Comparison of ENCODE assay signal across 7 mouse cellular contexts in genomic region chr2:84632999-84633398, GRCm38 (mm10). TPM values are rescaled to one million over a fixed set of nuclear protein-coding genes. Genes with fewer than 3 reads are reported as not detected.
A peak's percentile ranks its signal among the peaks of the same experiment; 100 is the strongest.
DNase-seq lines count a peak whose midpoint lies in the region; ATAC-seq and TF ChIP-seq lines count a peak whose summit lies in the region.

No protein-coding gene starts in this region.

- H3K9me3 ChIP-seq in kidney, postnatal 0 days (replicated peaks; ENCODE audit: low read length) = no peaks in the 10 kb centered on the region
- no peaks in the 10 kb centered on the region for H3K9me3 ChIP-seq in stomach, embryonic 14.5 days (ENCODE audit: control insufficient read depth, low read depth, low read length)

- H3K27me3 ChIP-seq in kidney, postnatal 0 days (ENCODE audit: insufficient read depth, low read length) = no peaks in the 10 kb centered on the region
- H3K27me3 ChIP-seq in stomach, embryonic 14.5 days (ENCODE audit: control insufficient read depth, insufficient read depth, low read length) = no peaks in the 10 kb centered on the region

- DNase-seq in ovary, postnatal 36 days (ENCODE audit: low spot score) = peak; percentile 36
- no peak for DNase-seq in ovary, postnatal 10 days (ENCODE audit: low spot score)
- peak; percentile 46 for DNase-seq in embryo, embryonic 11 days
- DNase-seq in kidney, postnatal 0 days (ENCODE audit: low spot score) = peak; percentile 53
- DNase-seq in cerebellum, adult 8-10 months = no peak
- DNase-seq in cerebellum, postnatal 36 days = no peak

- peaks cover 56% of the 10 kb centered on the region for H3K4me1 ChIP-seq in kidney, postnatal 0 days (replicated peaks; ENCODE audit: insufficient read depth, low read length)
- H3K4me1 ChIP-seq in stomach, embryonic 14.5 days (ENCODE audit: control insufficient read depth, insufficient read depth, low read length) = peaks cover 56% of the 10 kb centered on the region

- 0 out of 2 replicates have a peak overlapping the region, but pooled peaks have one; percentile 4 for H3K4me3 ChIP-seq in kidney, postnatal 0 days (replicated peaks; ENCODE audit: low read depth, low read length)
- no peak overlapping the region for H3K4me3 ChIP-seq in stomach, embryonic 14.5 days (ENCODE audit: low read depth, low read length)

- ATAC-seq in kidney, postnatal 0 days (replicated peaks; ENCODE audit: low FRiP score, low read depth) = no peak
- peak; percentile 60 for ATAC-seq in stomach, embryonic 14.5 days (ENCODE audit: insufficient number of reproducible peaks, insufficient read depth, low FRiP score, low read depth)

- H3K4me2 ChIP-seq in kidney, postnatal 0 days (ENCODE audit: low read length) = peak overlapping the region; percentile 41
- peak overlapping the region; percentile 22; the same call in 1 of the 2 replicates for H3K4me2 ChIP-seq in stomach, embryonic 14.5 days (replicated peaks; ENCODE audit: low read depth, low read length)

- H3K9ac ChIP-seq in kidney, postnatal 0 days (ENCODE audit: low read depth, low read length) = no peak overlapping the region
- H3K9ac ChIP-seq in stomach, embryonic 14.5 days (replicated peaks; ENCODE audit: low read depth, low read length) = no peak overlapping the region

- 0 out of 2 replicates have a peak, but pooled peaks cover 3% of the 10 kb centered on the region for H3K36me3 ChIP-seq in kidney, postnatal 0 days (ENCODE audit: insufficient read depth, low read length)
- H3K36me3 ChIP-seq in stomach, embryonic 14.5 days (ENCODE audit: control insufficient read depth, insufficient read depth, low read length) = no peaks in the 10 kb centered on the region

- 0% methylated on average over 3 of the region's 3 CpGs for WGBS in kidney, postnatal 0 days
- WGBS in stomach, embryonic 14.5 days = 7% methylated on average over 3 of the region's 3 CpGs

- TF ChIP-seq CTCF in kidney, postnatal 0 days (IDR thresholded peaks at IDR 0.05; ENCODE audit: low read depth) = no peak

- H3K27ac ChIP-seq in kidney, postnatal 0 days = peak overlapping the region; percentile 78
- H3K27ac ChIP-seq in stomach, embryonic 14.5 days (ENCODE audit: low read length) = peak overlapping the region; percentile 80

RNA-seq across cellular contexts. Expression of gene Ctnnd1, which starts 17.6 kb away (rescaled TPM):
- polyA plus RNA-seq in kidney, postnatal 0 days (2015; fragmentation: Nextera tagmentation; extraction: Ambion mirVana) = 35.0 and 37.4 TPM in 2 replicates
- polyA plus RNA-seq in stomach, embryonic 14.5 days (2014; fragmentation: Nextera tagmentation; extraction: Ambion mirVana) = 63.5 and 68.2 TPM in 2 replicates

RNA-seq across cellular contexts. Expression of gene Btbd18, which starts 25.9 kb away (rescaled TPM):
- polyA plus RNA-seq in kidney, postnatal 0 days (2015; fragmentation: Nextera tagmentation; extraction: Ambion mirVana) = 0.09 and 0.18 TPM in 2 replicates
- polyA plus RNA-seq in stomach, embryonic 14.5 days (2014; fragmentation: Nextera tagmentation; extraction: Ambion mirVana) = 0.39 and 0.45 TPM in 2 replicates

RNA-seq across cellular contexts. Expression of gene Selenoh, which starts 37.6 kb away (rescaled TPM):
- 243 and 244 TPM in 2 replicates for polyA plus RNA-seq in kidney, postnatal 0 days (2015; fragmentation: Nextera tagmentation; extraction: Ambion mirVana)
- 262 and 316 TPM in 2 replicates for polyA plus RNA-seq in stomach, embryonic 14.5 days (2014; fragmentation: Nextera tagmentation; extraction: Ambion mirVana)

RNA-seq across cellular contexts. Expression of gene Gm28635, which starts 44.8 kb away (rescaled TPM):
- polyA plus RNA-seq in kidney, postnatal 0 days (2015; fragmentation: Nextera tagmentation; extraction: Ambion mirVana) = not detected in 2 replicates
- not detected in 2 replicates for polyA plus RNA-seq in stomach, embryonic 14.5 days (2014; fragmentation: Nextera tagmentation; extraction: Ambion mirVana)

RNA-seq across cellular contexts. Expression of gene Med19, which starts 45.2 kb away (rescaled TPM):
- 33.3 and 34.6 TPM in 2 replicates for polyA plus RNA-seq in kidney, postnatal 0 days (2015; fragmentation: Nextera tagmentation; extraction: Ambion mirVana)
- 38.3 and 38.6 TPM in 2 replicates for polyA plus RNA-seq in stomach, embryonic 14.5 days (2014; fragmentation: Nextera tagmentation; extraction: Ambion mirVana)

Comparison
In these comparisons a context has a peak if more than half of its experiments do, and no peak if none do; other contexts are left out.
1. DNase-seq: peak in ovary, postnatal 36 days (single experiment), embryo, embryonic 11 days (single experiment) and kidney, postnatal 0 days (single experiment); none in ovary, postnatal 10 days (single experiment), cerebellum, adult 8-10 months (single experiment) and cerebellum, postnatal 36 days (0 of 2).